Comparison of ENCODE assay signal across 8 mouse cellular contexts in the genomic region with DNA sequence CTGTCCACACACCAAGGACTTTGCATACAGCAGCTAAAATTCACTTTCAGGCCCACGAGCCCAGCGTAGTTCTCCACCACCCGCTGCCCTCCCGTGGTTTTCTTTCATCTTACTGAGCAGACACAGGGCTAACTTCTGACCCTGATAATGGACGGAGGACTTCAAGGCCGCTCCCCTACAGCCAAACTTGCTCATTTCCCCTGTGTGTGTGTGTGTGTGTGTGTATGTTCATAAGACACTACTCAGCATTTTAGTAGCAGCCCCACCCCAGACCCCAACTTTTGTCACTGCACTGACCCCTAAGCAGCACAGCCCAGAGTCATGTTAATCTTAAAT. TPM values are rescaled to one million over a fixed set of nuclear protein-coding genes. Genes with fewer than 3 reads are reported as not detected.
A peak's percentile ranks its signal among the peaks of the same experiment; 100 is the strongest.
DNase-seq lines count a peak whose midpoint lies in the region; ATAC-seq and TF ChIP-seq lines count a peak whose summit lies in the region.

Gene Tmem150c (minus strand): TSS at position 171 of the 336 bp plus-strand sequence.

- H3K4me1 ChIP-seq in kidney, adult 2 months (ENCODE audit: control insufficient read depth, insufficient read depth, low read length) = no peaks in the 10 kb centered on the region
- H3K4me1 ChIP-seq in bone marrow macrophage, adult 2 months (ENCODE audit: control insufficient read depth, insufficient read depth, low read length) = no peaks in the 10 kb centered on the region
- H3K4me1 ChIP-seq in limb, embryonic 15.5 days = peaks cover 13% of the 10 kb centered on the region

- ATAC-seq in limb, embryonic 15.5 days (ENCODE audit: insufficient number of reproducible peaks, low FRiP score, low TSS enrichment, low read depth) = no peak

- no peaks in the 10 kb centered on the region; the same call in 1 of the 2 replicates for H3K27me3 ChIP-seq in kidney, adult 2 months (replicated peaks; ENCODE audit: control insufficient read depth, insufficient read depth, low read length)
- peaks cover 18% of the 10 kb centered on the region for H3K27me3 ChIP-seq in limb, embryonic 15.5 days

- peak within 1 kb of the TSS; percentile 59 for H3K4me3 ChIP-seq in kidney, adult 2 months (ENCODE audit: insufficient read depth, low read depth, low read length)
- H3K4me3 ChIP-seq in bone marrow macrophage, adult 2 months (ENCODE audit: insufficient read depth, low read length) = peak within 1 kb of the TSS; percentile 40
- peak within 1 kb of the TSS; percentile 68 for H3K4me3 ChIP-seq in limb, embryonic 15.5 days

- DNase-seq in kidney, adult 2 months = no peak
- no peak for DNase-seq in kidney, adult 9 months
- no peak for DNase-seq in gonadal fat pad, adult 2 months (ENCODE audit: low read depth)
- DNase-seq in T-cell, adult 2 months (ENCODE audit: low spot score) = no peak
- DNase-seq in cerebellum, adult 11-12 months = no peak
- no peak for DNase-seq in kidney, adult 8-10 months

- no peaks in the 10 kb centered on the region for H3K36me3 ChIP-seq in kidney, adult 2 months (ENCODE audit: control insufficient read depth, insufficient read depth, low read length)
- no peaks in the 10 kb centered on the region for H3K36me3 ChIP-seq in limb, embryonic 15.5 days

- H3K9me3 ChIP-seq in limb, embryonic 15.5 days = no peaks in the 10 kb centered on the region

- no peak within 1 kb of the TSS; the same call in 1 of the 2 replicates for H3K27ac ChIP-seq in kidney, adult 2 months (ENCODE audit: insufficient read depth, low read depth, low read length)
- H3K27ac ChIP-seq in bone marrow macrophage, adult 2 months (ENCODE audit: insufficient read depth, low read depth, low read length) = no peak within 1 kb of the TSS
- H3K27ac ChIP-seq in limb, embryonic 15.5 days = no peak within 1 kb of the TSS; the same call in 1 of the 2 replicates

- TF ChIP-seq POLR2A in kidney, adult 2 months (IDR thresholded peaks at IDR 0.05; ENCODE audit: low read depth, low read length) = no peak
- no peak for TF ChIP-seq POLR2A in bone marrow macrophage, adult 2 months (IDR thresholded peaks at IDR 0.05; ENCODE audit: borderline replicate concordance, low read depth, low read length)

- 22% methylated on average over 6 of the region's 6 CpGs for WGBS in kidney, adult 2 months
- WGBS in limb, embryonic 15.5 days = 18% methylated on average over 6 of the region's 6 CpGs

- peak within 1 kb of the TSS; percentile 99 for H3K4me2 ChIP-seq in limb, embryonic 15.5 days

- peak within 1 kb of the TSS; percentile 51 for H3K9ac ChIP-seq in limb, embryonic 15.5 days

- TF ChIP-seq CTCF in kidney, adult 2 months (conservative IDR thresholded peaks at IDR 0.05; ENCODE audit: insufficient read depth, insufficient read length, low read depth, low read length) = no peak
- TF ChIP-seq CTCF in bone marrow macrophage, adult 2 months (IDR thresholded peaks at IDR 0.05; ENCODE audit: low read depth, low read length) = no peak

RNA-seq across cellular contexts. Expression of gene Tmem150c, which starts in this region (rescaled TPM):
- polyA plus RNA-seq in kidney, adult 2 months (2012; rRNA removed) = 8.1 and 9.9 TPM in 2 replicates
- not detected in 2 replicates for polyA plus RNA-seq in bone marrow macrophage, adult 2 months (2012; ENCODE audit: insufficient read depth, insufficient read length, missing spikeins)
- polyA plus RNA-seq in gonadal fat pad, adult 2 months (2012; rRNA removed) = 103 and 164 TPM in 2 replicates
- 9.3 and 9.9 TPM in 2 replicates for polyA plus RNA-seq in limb, embryonic 15.5 days (2015; fragmentation: Nextera tagmentation; extraction: Ambion mirVana)
